Mouse (Mus musculus) embryonic facial prominence, embryonic 11.5 days (tissue): Measurements from ENCODE around the gene Ankrd13b. TPM values are rescaled to one million over a fixed set of nuclear protein-coding genes. Genes with fewer than 3 reads are reported as not detected.

Experiments
- ATAC-seq: fragments of 200-750 bp; cut with Nextera tagmentation; replicated peaks from 2 replicates; pipeline ENCODE4 v1.8.0; 2017; ENCODE audit warnings: low read depth; ENCODE audit not compliant: insufficient number of reproducible peaks, low FRiP score, low TSS enrichment
- DNase-seq: peaks from one replicate; pipeline ENCODE4 v3.0.0-alpha.2; 2015; ENCODE audit warnings: low spot score
- H3K27ac ChIP-seq: fragments of 300-500 bp; sonication (generic); replicated peaks from 2 replicates; pipeline ENCODE4 v1.5.1; 2014; ENCODE audit warnings: mild to moderate bottlenecking, low read depth, low read length, control low read depth
- H3K27me3 ChIP-seq: fragments of 300-500 bp; sonication (generic); 2 replicates; pipeline ENCODE4 v1.6.1; 2014; ENCODE audit warnings: mild to moderate bottlenecking, low read length, moderate library complexity, mixed read lengths; ENCODE audit not compliant: control insufficient read depth, insufficient read depth
- H3K36me3 ChIP-seq: fragments of 300-500 bp; sonication (generic); replicated peaks from 2 replicates; pipeline ENCODE4 v1.6.1; 2014; ENCODE audit warnings: low read depth, mild to moderate bottlenecking, low read length, moderate library complexity, mixed read lengths; ENCODE audit not compliant: control insufficient read depth, insufficient read depth
- H3K4me1 ChIP-seq: fragments of 300-500 bp; sonication (generic); 2 replicates; pipeline ENCODE4 v1.6.1; 2014; ENCODE audit warnings: low read length, mixed read lengths; ENCODE audit not compliant: control insufficient read depth, insufficient read depth
- H3K4me2 ChIP-seq: fragments of 300-500 bp; sonication (generic); 2 replicates; pipeline ENCODE4 v1.6.1; 2014; ENCODE audit warnings: low read depth, mild to moderate bottlenecking, control low read depth, low read length, moderate library complexity
- H3K4me3 ChIP-seq: fragments of 300-500 bp; sonication (generic); 2 replicates; pipeline ENCODE4 v1.5.1; 2014; ENCODE audit warnings: low read depth, low read length, control low read depth
- H3K9ac ChIP-seq: fragments of 300-500 bp; sonication (generic); replicated peaks from 2 replicates; pipeline ENCODE4 v1.6.1; 2014; ENCODE audit warnings: mild to moderate bottlenecking, control low read depth, low read length
- H3K9me3 ChIP-seq: fragments of 300-500 bp; sonication (generic); replicated peaks from 2 replicates; pipeline ENCODE4 v1.6.1; 2016; ENCODE audit warnings: mild to moderate bottlenecking, low read length, inconsistent platforms, mixed read lengths; ENCODE audit not compliant: control insufficient read depth
- WGBS: fragments of 180-500 bp; shearing (Covaris S2); extraction: QIAGEN DNeasy Blood & Tissue Kit; methylation state at CpG from one replicate; pipeline ENCODE4 v1.1.7; 2014; 5-methylcytosine and 5-hydroxymethylcytosine counted together
- polyA plus RNA-seq: library from polyadenylated mRNA; unstranded; fragments of >200 nt; fragmentation: Nextera tagmentation; extraction: Ambion mirVana; gene quantifications from 2 replicates; pipeline ENCODE4 v1.2.1, GENCODE M21; 2014

Ankrd13b gene
- polyA plus RNA-seq, 1 experiment from 2014 or later = 8.5 TPM

- no peaks in the 10 kb centered on the region for H3K4me1 ChIP-seq
- H3K36me3 ChIP-seq = no peaks in the 10 kb centered on the region; the same call in 1 of the 2 replicates
- H3K4me2 ChIP-seq = no peak overlapping the region
- no peaks in the 10 kb centered on the region for H3K27me3 ChIP-seq
- no peak overlapping the region for H3K9ac ChIP-seq
- no peak overlapping the region for H3K4me3 ChIP-seq
- H3K9me3 ChIP-seq = no peaks in the 10 kb centered on the region
- ATAC-seq (no peak), DNase-seq (no peak)
- H3K27ac ChIP-seq = no peak overlapping the region
- 76% methylated on average over 7 of the region's 7 CpGs for WGBS
These were observed 47.0 kb downstream of the Ankrd13b start for GRCm38 (mm10) chr11:77442186-77443170.

- Histone ChIP-seq H3K36me3 (no peaks in the 10 kb centered on the region; the same call in 1 of the 2 replicates), H3K4me2 (no peak overlapping the region), H3K27ac (no peak overlapping the region), H3K9ac (no peak overlapping the region), H3K27me3 (no peaks in the 10 kb centered on the region), H3K4me3 (no peak overlapping the region), H3K4me1 (no peaks in the 10 kb centered on the region), H3K9me3 (no peaks in the 10 kb centered on the region)
- no peak for DNase-seq
- 83% methylated on average over 8 of the region's 8 CpGs for WGBS
- ATAC-seq = no peak
These were observed 48.5 kb downstream of the Ankrd13b start for GRCm38 (mm10) chr11:77441020-77441419.

- Histone ChIP-seq H3K27me3 (no peaks in the 10 kb centered on the region), H3K9ac (no peak overlapping the region), H3K9me3 (no peaks in the 10 kb centered on the region), H3K36me3 (no peaks in the 10 kb centered on the region; the same call in 1 of the 2 replicates), H3K4me2 (no peak overlapping the region), H3K4me1 (no peaks in the 10 kb centered on the region), H3K27ac (no peak overlapping the region), H3K4me3 (no peak overlapping the region)
- ATAC-seq = no peak
- 91% methylated on average over 9 of the region's 9 CpGs for WGBS
- no peak for DNase-seq
These were observed 49.4 kb downstream of the Ankrd13b start for GRCm38 (mm10) chr11:77440081-77440480.

- Histone ChIP-seq H3K9me3 (no peaks in the 10 kb centered on the region), H3K4me2 (no peak overlapping the region), H3K27me3 (no peaks in the 10 kb centered on the region), H3K27ac (no peak overlapping the region), H3K9ac (no peak overlapping the region), H3K36me3 (no peaks in the 10 kb centered on the region; the same call in 1 of the 2 replicates), H3K4me1 (no peaks in the 10 kb centered on the region), H3K4me3 (no peak overlapping the region)
- ATAC-seq (no peak), DNase-seq (no peak)
- 87% methylated on average over 2 of the region's 2 CpGs for WGBS
These were observed 52.5 kb downstream of the Ankrd13b start for GRCm38 (mm10) chr11:77437026-77437425.

- no peaks in the 10 kb centered on the region for H3K4me1 ChIP-seq
These were observed 61.0 kb downstream of the Ankrd13b start for GRCm38 (mm10) chr11:77428446-77428845.

GRCm38 (mm10) chr11:77423175-77423859 is 66.2 kb downstream of the Ankrd13b start:
- H3K9ac ChIP-seq = no peak overlapping the region
- no peaks in the 10 kb centered on the region for H3K9me3 ChIP-seq
- H3K4me1 ChIP-seq = no peaks in the 10 kb centered on the region
- ATAC-seq (no peak), DNase-seq (no peak)
- 85% methylated on average over 4 of the region's 4 CpGs for WGBS
- H3K27ac ChIP-seq = no peak overlapping the region
- no peaks in the 10 kb centered on the region for H3K36me3 ChIP-seq
- H3K4me2 ChIP-seq = no peak overlapping the region
- no peaks in the 10 kb centered on the region for H3K27me3 ChIP-seq
- H3K4me3 ChIP-seq = no peak overlapping the region

More at GRCm38 (mm10) chr11:77428446-77428845, 61.0 kb downstream of the Ankrd13b start:
- no peaks in the 10 kb centered on the region for H3K36me3 ChIP-seq
- H3K4me3 ChIP-seq = no peak overlapping the region
- no peak overlapping the region for H3K4me2 ChIP-seq
- H3K9me3 ChIP-seq = no peaks in the 10 kb centered on the region
- no peak for ATAC-seq
- H3K27ac ChIP-seq = no peak overlapping the region
- H3K27me3 ChIP-seq = no peaks in the 10 kb centered on the region
- H3K9ac ChIP-seq = no peak overlapping the region
- 90% methylated on average over 1 of the region's 1 CpGs for WGBS
- DNase-seq = no peak
